Mouse (Mus musculus): ENCODE results near the gene Neurl3. TPM values are rescaled to one million over a fixed set of nuclear protein-coding genes. Genes with fewer than 3 reads are reported as not detected.

The Neurl3 gene
- total and polyA plus RNA-seq, 3 experiments: 0.08 to 0.09 (median 0.08) TPM

DNA sequence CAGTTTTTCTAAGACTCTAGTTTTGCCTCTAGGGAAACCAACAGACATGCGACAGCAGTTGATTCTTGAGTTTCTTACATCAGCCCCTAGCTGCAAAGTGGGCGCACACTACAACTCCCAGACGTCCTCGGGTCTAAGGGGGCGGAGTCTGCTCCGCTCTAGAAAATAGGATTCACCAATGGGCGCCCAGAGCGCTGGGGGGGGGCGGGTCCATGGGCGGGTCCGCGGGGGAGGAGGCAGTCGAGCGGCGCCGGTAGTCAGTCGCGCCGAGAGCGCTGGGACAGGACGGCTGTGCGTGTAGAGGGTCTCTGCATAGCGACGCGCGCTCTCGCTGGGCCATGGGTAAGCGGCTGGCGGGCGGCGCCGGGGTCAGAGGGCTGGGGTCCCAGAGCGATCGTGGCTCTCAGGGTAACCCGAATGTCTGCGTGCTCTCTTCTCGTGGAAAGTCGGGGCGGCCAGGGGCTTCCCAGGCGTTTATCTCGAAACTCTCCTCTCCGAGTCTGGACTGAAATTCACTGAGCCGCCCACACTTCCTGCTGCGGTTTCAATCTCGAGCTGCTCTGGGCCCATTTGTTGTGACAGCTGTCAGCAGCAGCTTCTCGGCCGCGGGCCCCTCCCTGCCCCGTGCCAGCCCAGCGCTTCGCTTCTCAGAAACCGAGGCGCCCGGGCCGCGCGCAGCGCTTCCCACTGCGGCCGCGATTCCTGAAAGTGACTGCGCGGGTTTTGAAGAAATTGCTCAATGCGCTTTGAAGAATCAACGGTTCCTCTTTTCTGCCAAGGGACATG lies 33.2 kb upstream of the Neurl3 start, which contains the start of gene Arid5a (continued):
- peak; percentile 79; the same call in 1 of the 2 replicates for TF ChIP-seq MAZ (IDR thresholded peaks at IDR 0.05; ENCODE audit: low read depth, low read length)
- TF ChIP-seq BHLHE40 (IDR thresholded peaks at IDR 0.05; ENCODE audit: low read depth, low read length): peak; percentile 95
- TF ChIP-seq ZNF384 (IDR thresholded peaks at IDR 0.05; ENCODE audit: low read depth, low read length): no peak
- no peak for TF ChIP-seq ZKSCAN1 (IDR thresholded peaks at IDR 0.05; ENCODE audit: borderline replicate concordance, low read depth, low read length)
- peak; percentile 96 for TF ChIP-seq HCFC1 (IDR thresholded peaks at IDR 0.05; ENCODE audit: low read depth, low read length)
- peak; percentile 88 for TF ChIP-seq UBTF (IDR thresholded peaks at IDR 0.05; ENCODE audit: low read depth, low read length)
- no peak for TF ChIP-seq ZC3H11A (IDR thresholded peaks at IDR 0.05; ENCODE audit: low read depth, low read length)
- no peak; the same call in 1 of the 2 replicates for TF ChIP-seq NRF1 (IDR thresholded peaks at IDR 0.05; ENCODE audit: low read depth, low read length)
- peak; percentile 27 for TF ChIP-seq ELF1 (IDR thresholded peaks at IDR 0.05; ENCODE audit: low read depth, low read length)
- TF ChIP-seq ZMIZ1 (IDR thresholded peaks at IDR 0.05; ENCODE audit: low read depth, low read length): peak; percentile 98
- peak; percentile 73; the same call in 1 of the 2 replicates for TF ChIP-seq MEF2A (IDR thresholded peaks at IDR 0.05; ENCODE audit: borderline replicate concordance, low read depth, low read length)

DNA sequence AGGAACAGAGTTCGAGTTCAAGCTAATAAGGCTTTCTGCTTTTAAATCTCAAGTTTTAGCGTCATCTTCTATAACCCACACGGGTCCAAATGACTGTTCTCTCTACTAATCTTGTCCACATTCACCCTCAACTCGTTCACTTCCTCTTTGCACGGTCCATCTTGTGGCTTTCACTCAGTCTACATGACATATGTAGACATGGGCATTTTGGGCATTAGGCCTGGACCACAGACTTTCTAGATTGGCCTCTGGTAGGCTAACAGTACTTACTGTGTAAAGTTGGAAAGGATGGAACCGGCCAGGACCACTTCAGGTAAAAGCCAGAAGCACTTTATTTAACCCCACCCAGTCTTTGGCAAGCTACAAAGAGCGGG lies 32.6 kb upstream of the Neurl3 start:
- Histone ChIP-seq H3K27me3 (replicated peaks) (peaks cover 5% of the 10 kb centered on the region), H3K27ac (ENCODE audit: insufficient read depth, low read depth) (peak overlapping the region; percentile 81), H3K4me1 (ENCODE audit: control insufficient read depth in 1 of 2, insufficient read depth in 2 of 2) (peaks cover 21 to 69% of the 10 kb centered on the region in 2 experiments), H3K9me3 (replicated peaks; ENCODE audit: low read length) (no peaks in the 10 kb centered on the region), H3K36me3 (replicated peaks in 1 of 2; ENCODE audit: control insufficient read depth in 1 of 2, insufficient read depth in 1 of 2, low read length in 1 of 2) (peaks cover 9 to 23% of the 10 kb centered on the region in 2 experiments), H3K79me2 (replicated peaks; ENCODE audit: control insufficient read depth, extremely low read depth, insufficient read depth, poor library complexity, severe bottlenecking) (peaks cover 13% of the 10 kb centered on the region), H3K4me2 (ENCODE audit: insufficient read depth, low read depth, poor library complexity, severe bottlenecking) (peak overlapping the region; percentile 74), H3K9ac (ENCODE audit: insufficient read depth, low read depth) (peak overlapping the region; percentile 44; the same call in 1 of the 2 replicates), H3K4me3 (replicated peaks in 1 of 3; ENCODE audit: low read depth in 2 of 3, low read length in 2 of 3, poor library complexity in 1 of 3) (peak overlapping the region; percentile 53 to 70 (median 58))
- dilution Hi-C loops (cut with MboI; ENCODE audit: extremely low pct_ligation_motif_present, extremely low pct_unique_long_range_greater_than_20kb, low sequenced_read_pairs) (no loop called here), in situ Hi-C loops (cut with MboI; ENCODE audit: low pct_ligation_motif_present, low pct_unique_long_range_greater_than_20kb, low sequenced_read_pairs) (no loop called here)
- peak; percentile 77 for DNase-seq (ENCODE audit: extremely low read depth)
- TF ChIP-seq TCF12 (IDR thresholded peaks at IDR 0.05; ENCODE audit: low read depth, low read length): no peak
- peak; percentile 45; the same call in 1 of the 2 replicates for TF ChIP-seq MXI1 (IDR thresholded peaks at IDR 0.05; ENCODE audit: low read depth, low read length)
- no peak for TF ChIP-seq NRF1 (IDR thresholded peaks at IDR 0.05; ENCODE audit: low read depth, low read length)
- peak; percentile 62 for TF ChIP-seq BHLHE40 (IDR thresholded peaks at IDR 0.05; ENCODE audit: low read depth, low read length)
- no peak for TF ChIP-seq GABPA (IDR thresholded peaks at IDR 0.05; ENCODE audit: insufficient replicate concordance, low read depth, low read length)
- TF ChIP-seq MAFK (IDR thresholded peaks at IDR 0.05; ENCODE audit: insufficient replicate concordance, low read length): 0 out of 2 replicates have a peak, but pooled peaks have one; percentile 26
- no peak for TF ChIP-seq HCFC1 (IDR thresholded peaks at IDR 0.05; ENCODE audit: low read depth, low read length)
- TF ChIP-seq NELFE (IDR thresholded peaks at IDR 0.05; ENCODE audit: low read depth, low read length): no peak
- TF ChIP-seq ZNF384 (IDR thresholded peaks at IDR 0.05; ENCODE audit: low read depth, low read length): 0 out of 2 replicates have a peak, but pooled peaks have one; percentile 10
- TF ChIP-seq POLR2AphosphoS2 (IDR thresholded peaks at IDR 0.05; ENCODE audit: low read depth, low read length): no peak
- no peak for TF ChIP-seq SIN3A (IDR thresholded peaks at IDR 0.05; ENCODE audit: low read length)
- TF ChIP-seq ELF1 (IDR thresholded peaks at IDR 0.05; ENCODE audit: low read depth, low read length): no peak; the same call in 1 of the 2 replicates
- peak; percentile 68 for TF ChIP-seq IRF4 (IDR thresholded peaks at IDR 0.05; ENCODE audit: low read depth, low read length)
- no peak for TF ChIP-seq MYC (IDR thresholded peaks at IDR 0.05; ENCODE audit: low read depth, low read length)
- TF ChIP-seq TBP (conservative IDR thresholded peaks at IDR 0.05; ENCODE audit: low read depth, low read length): no peak
- TF ChIP-seq EP300 (IDR thresholded peaks at IDR 0.05; ENCODE audit: low read length): peak; percentile 73
- no peak for TF ChIP-seq RCOR1 (conservative IDR thresholded peaks at IDR 0.05; ENCODE audit: low read depth, low read length)
- TF ChIP-seq CHD1 (IDR thresholded peaks at IDR 0.05; ENCODE audit: low read depth, low read length): peak; percentile 62; the same call in 1 of the 2 replicates
- TF ChIP-seq PAX5 (IDR thresholded peaks at IDR 0.05; ENCODE audit: low read length): no peak
- no peak for TF ChIP-seq E2F4 (IDR thresholded peaks at IDR 0.05; ENCODE audit: insufficient replicate concordance, low read depth, low read length)
- TF ChIP-seq KAT2A (IDR thresholded peaks at IDR 0.05; ENCODE audit: insufficient replicate concordance, low read length): no peak
- TF ChIP-seq RAD21 (IDR thresholded peaks at IDR 0.05; ENCODE audit: low read depth, low read length): no peak
- TF ChIP-seq JUN (IDR thresholded peaks at IDR 0.05; ENCODE audit: insufficient read depth, low read depth, low read length): 0 out of 2 replicates have a peak, but pooled peaks have one; percentile 3
- TF ChIP-seq POLR2A (IDR thresholded peaks at IDR 0.05; ENCODE audit: low read depth, low read length): no peak
- no peak for TF ChIP-seq ZMIZ1 (IDR thresholded peaks at IDR 0.05; ENCODE audit: low read depth, low read length)
- no peak for TF ChIP-seq MAZ (IDR thresholded peaks at IDR 0.05; ENCODE audit: low read depth, low read length)
- TF ChIP-seq CHD2 (IDR thresholded peaks at IDR 0.05; ENCODE audit: low read length): no peak
- TF ChIP-seq JUND (conservative IDR thresholded peaks at IDR 0.05; ENCODE audit: low read depth, low read length): peak; percentile 9; the same call in 1 of the 2 replicates
- TF ChIP-seq CTCF (conservative IDR thresholded peaks at IDR 0.05 in 1 of 2, IDR thresholded peaks at IDR 0.05 in 1 of 2; ENCODE audit: low read depth in 2 of 2, low read length in 2 of 2): no peak
- no peak for TF ChIP-seq SMC3 (IDR thresholded peaks at IDR 0.05; ENCODE audit: low read depth, low read length)
